Mouse (Mus musculus): ENCODE measurements around the gene Slc25a1.

The Slc25a1 gene

DNA sequence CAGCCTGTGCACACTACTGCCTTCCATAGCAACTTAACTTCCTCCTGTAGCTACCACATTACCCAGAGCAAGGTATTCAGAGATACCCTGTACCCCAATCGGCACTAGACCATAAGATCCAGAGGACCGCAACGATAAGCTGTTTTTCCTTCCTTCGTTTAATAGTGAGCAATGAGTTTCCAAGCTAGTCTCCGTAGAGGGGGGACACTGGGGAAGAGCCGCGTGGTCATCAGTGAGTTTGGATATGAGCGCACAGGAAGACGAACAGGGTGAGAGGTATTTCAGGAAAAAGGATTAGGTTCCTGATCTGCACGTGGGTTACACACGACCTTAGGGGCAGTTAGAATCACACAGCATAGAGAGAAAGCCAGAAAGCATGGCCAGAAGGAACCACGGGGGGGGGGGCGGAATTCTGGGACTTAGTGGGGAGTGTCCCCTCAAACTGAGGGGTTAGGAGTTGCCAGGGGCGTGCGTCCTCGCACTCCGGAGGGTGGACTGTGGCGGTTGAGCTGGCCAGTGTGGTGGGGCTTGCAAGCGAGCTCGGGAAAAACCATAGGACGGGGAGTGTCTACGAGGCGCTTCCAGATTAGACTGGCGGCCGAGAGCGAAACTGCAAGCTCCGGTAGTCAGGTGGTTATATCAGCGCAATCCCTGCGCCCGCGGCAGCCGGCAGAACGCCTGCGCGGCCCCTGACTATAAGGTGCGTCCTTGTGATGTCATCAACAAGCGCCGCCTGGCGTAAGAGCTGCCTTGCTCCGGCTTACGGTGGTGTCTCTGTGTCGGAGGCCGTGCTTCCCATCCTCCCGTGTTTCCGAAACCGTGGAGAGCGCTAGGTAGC, 6.5 kb downstream of the Slc25a1 start:
- CTCF ChIA-PET = interaction anchor here (0.5 to 1.2 kb wide), 3 partner anchors 14 to 20 kb away, joined by 3 read pairs; no protein-coding TSS in a partner anchor

DNA sequence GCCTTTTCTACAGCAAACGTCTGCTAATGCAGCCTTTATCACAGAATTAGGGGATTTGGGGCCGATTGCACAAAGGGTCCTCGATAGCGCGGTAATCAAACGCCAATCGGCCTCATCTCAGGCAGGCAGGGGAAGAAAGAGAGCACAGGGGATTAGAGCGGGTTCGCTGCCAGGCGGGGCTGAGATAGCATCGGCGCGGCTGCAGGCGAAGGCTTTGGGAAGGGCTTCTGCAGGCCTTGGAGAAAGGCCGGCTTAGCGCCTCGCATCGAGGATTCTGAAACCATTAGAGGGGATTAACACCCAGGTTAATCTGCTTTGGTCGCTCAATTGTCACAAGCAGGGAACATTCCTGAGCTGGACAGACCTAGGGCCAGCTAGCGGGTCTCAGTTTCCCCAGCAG, 7.4 kb downstream of the Slc25a1 start:
- CTCF ChIA-PET = no interaction called here

DNA sequence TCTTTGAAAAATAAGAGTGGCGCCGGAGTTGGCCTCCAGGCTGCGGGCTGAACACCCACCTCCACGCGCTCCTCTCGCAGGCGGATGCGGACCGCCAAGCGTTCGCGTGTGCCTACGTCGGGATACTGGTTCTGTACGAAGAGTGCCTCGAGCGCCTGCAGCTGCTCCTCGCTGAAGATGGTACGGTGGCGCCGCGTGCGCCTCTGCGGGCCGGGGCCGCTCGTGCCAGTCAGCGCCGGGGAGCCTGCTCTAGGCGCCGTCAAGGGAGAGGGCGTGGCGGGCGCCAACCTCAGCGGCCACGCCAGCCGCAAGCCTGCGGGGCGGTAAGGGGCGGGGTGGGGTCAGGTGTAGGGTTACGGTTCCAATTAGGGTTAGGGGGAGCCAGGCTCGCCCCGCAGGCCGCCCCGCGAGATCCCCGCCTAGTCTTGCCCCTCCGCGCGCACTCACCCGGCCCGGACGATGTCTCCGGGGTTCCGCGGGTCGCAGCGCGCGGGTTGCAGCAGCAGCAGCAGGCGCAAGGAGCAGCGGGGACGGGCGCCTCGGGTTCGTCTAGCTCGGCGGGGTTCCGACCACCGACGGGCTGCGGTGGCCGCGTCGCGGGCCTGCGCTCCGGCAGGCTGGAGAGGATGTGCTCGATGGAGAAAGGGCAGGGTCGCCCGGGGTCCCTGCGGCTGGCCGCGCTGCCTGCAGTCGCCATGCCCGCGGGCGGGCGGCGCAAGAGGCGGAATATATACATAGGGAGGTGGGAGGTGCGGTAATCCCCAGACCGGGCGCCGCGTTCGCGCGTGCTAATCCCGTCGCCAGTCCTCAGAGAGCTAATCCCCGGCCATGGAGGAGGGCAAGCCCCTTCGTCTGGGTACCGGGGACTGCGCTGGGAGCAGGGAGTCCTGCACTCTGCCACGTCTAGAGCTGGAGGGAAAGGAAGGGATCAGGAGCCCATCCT, 13.4 kb downstream of the Slc25a1 start, which contains the start of gene Gsc2:
Gsc2 (minus strand) TSS at position 753 of the 943 bp plus-strand sequence.
- CTCF ChIA-PET = no interaction called here

DNA sequence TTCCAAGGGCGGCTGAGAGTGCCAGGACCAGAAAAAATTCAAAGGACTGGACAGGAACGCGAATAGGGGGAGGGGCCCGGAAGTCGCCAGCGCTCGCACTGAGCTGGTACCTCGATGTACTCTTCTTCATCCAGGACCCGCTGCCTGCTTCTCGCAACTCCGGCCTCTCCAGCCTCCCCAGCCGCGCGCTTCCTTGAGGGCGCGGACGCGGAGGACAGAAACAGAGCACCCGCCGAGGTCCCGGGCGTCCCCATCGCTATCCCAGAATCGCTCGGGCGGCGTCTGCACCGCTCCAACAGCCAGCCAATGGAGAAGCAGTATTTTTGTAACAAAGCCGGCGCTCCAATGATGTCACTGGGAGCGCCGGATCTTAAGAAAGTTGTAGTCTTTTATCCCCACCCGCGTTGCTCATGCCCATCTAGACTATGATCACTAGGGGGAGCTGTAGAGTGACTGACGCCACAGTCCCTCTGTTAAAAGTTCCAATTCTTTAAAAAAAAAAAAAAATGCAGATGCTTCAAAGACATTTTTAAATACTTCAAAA, 16.9 kb downstream of the Slc25a1 start, which contains the start of gene Ess2:
Ess2 (minus strand) TSS at position 297 of the 544 bp plus-strand sequence.
- CTCF ChIA-PET = interaction anchor here (0.9 kb wide), 1 partner anchor 25 kb away, joined by 4 read pairs; no protein-coding TSS in a partner anchor

DNA sequence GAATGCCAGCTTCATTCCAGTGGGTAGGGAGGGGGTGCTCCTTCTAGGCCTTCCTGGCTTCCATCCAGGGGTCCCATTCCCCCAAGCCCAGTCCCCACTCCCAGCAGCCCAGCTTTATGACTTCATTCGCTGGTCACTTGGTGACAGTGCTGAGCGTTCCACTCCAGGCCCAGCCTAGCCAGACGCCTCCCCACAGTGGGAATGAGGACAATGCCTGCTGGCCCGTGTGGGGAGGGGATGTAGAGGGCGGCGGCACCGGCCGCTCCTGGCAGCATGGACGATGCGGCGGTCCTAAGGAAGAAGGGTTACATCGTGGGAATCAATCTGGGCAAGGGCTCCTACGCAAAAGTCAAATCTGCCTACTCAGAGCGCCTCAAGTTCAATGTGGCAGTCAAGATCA, 29.6 kb downstream of the Slc25a1 start, which contains the start of the genes Dgcr2 and Tssk2:
Dgcr2 (minus strand) TSS at position 101 of the 400 bp plus-strand sequence.
Tssk2 (plus strand) TSS at position 176 of the 400 bp plus-strand sequence.
- CTCF ChIA-PET = no interaction called here

DNA sequence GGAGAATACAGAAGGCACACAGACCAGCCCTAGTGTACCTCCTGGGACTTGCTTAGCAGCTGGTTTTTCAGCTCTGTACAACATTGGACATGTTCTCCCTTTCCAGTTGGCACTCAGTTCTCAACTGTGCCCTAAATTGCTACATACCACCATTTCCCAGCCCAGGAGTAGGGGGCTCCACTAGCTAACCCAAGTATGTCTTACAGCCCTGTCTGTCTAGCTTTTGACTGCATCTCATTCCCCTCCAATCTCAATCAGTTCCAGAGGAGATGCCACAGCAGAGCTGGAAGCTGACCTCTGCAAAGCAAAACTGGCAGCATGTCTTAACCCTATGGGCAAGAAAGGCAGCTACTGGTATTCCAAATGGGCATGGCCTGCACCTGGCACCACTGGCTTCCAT, 31.9 kb downstream of the Slc25a1 start:
- CTCF ChIA-PET = no interaction called here

DNA sequence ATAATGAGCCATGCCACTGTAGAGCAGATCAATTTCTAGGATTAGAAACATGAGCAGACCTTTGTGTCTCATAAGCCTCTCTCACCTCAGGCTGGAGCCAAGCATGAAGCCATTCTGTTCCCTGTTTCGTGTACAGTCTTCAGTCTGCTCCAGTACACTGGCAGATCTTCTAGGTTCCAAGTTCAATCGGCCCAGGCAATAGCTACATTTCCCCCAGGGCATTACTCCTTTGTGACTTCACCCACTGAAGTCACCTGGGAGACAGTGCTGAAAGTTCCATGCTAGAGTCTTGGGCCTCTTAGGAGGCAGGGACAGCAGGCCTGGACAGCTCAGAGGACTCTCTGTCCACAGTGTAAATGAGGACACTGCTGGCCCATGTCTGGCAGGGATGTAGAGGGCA, 34.1 kb downstream of the Slc25a1 start, which contains the start of gene Tssk1:
Tssk1 (plus strand) TSS at position 301 of the 400 bp plus-strand sequence.
- CTCF ChIA-PET = no interaction called here

DNA sequence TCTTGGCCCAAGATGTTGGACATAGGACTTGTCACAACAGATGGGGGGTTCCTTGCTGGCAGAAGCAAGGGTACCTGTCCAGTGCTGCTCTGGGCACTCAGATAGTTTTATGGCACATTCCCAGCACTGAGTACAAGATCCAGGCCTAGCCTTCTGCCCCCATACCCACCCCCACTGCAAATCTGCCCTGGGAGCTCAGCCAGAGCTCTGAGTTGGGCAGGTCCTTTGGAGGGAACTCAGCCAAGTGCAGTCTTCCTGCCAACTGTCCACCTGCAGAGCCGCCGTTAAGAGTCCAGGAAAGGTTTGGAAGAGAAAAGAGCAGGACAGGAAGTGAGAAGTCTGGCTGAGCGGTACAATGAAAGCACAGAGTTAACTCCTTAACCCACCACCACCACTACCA, 35.4 kb downstream of the Slc25a1 start:
- CTCF ChIA-PET = no interaction called here

DNA sequence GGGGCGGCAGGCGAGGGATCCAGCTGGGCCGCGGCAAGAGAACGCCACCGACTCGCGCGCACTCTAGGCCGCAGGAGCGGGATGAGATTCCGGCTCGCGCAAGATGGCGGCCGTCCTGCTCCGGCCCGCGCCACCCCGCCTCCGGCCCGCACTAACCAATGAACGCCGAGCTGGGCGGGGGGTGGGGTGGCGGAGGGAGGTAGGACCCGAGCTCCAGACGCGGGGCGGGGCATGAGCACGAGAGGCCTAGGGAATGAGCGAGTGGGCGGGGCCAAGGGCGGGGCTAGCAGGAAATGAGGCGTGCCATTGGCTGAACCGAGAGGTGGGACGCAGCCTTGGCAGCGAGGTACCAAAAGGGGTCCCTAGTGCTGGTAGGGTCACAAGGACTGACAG, 36.5 kb downstream of the Slc25a1 start, which contains the start of gene Gm20518:
Gm20518 (minus strand) TSS at position 105 of the 393 bp plus-strand sequence.
- CTCF ChIA-PET = no interaction called here

DNA sequence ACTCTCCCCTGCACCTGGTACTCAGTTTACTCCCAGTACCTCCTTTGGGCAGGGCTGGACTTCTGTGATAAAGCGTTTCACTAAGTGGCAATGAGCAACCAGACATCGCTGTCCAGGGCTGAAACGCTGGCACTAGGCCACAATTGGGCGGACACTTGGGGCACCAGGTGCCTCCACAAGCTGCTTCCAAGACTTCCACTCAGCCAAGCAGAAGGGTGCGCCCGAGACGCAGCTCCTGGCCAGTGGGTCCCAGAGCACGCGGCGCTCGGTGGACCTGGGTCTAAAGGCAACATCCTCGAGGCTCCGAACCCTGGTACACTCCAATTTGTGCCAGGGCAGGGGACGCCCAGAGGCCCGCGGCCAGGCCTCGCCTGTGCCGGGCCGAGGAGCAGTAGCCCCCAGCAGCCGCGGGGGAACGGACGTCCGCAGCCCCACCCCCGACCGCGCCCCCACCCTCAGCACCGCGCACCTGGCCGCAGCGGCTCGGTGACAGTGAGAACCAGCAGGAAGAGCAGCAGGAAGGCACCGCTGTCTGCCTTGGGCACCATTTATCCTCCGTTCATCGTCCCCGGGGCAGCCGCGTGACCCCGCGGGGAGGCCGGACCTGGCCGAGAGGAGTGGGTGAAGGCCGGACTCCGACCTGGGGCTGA, 37.0 kb downstream of the Slc25a1 start:
- CTCF ChIA-PET = no interaction called here

DNA sequence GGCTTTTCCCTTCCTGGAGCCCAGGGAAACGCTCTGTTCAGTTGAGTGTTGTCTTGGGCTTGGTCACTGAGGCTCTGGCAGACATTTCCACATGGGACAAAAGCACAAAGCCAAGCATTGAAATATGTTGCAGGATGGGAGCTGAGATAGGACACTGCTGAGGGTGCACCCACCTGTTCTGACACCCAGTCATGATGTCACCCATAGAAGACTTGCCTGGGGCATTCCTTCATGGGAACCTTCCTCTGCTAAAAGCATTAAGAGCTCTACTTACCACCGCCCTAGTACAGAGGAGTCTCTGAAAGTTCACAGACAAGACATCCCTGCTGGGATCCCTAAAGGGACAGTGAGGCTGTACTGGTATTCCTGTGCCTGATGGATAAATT, 37.7 kb downstream of the Slc25a1 start:
- CTCF ChIA-PET = no interaction called here

DNA sequence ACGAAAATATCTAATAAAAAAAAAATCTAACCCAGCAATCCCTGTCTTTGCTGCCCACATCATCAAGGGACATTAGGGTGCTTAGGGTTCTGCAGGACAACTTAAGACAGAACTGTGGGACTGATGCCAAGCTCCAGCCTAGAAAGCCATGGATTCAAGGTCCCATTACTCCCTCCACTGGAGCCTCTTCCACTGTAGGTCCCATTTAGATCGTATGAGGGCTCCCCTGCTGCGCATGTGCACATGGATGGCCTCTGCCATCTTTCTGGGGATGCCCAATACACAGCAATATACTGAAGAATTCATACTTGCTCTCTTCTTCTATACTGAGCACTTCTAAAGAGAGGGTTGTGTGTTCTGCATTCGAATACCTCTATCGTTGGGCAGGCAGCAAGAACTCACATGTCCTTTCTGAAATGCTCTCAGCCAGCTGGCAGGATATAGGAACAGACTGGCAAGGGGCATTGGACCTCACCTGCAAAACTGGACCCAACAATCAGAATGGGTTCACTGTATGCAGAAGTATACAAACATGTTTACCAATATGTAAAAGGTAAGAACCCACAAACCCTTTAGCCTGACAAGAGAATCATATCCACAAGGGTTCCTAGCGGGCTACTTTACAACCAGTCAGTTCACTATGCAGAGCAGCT, 38.2 kb downstream of the Slc25a1 start:
- CTCF ChIA-PET = interaction anchor here (0.5 kb wide), 1 partner anchor 75 kb away, joined by 3 read pairs; no protein-coding TSS in a partner anchor

DNA sequence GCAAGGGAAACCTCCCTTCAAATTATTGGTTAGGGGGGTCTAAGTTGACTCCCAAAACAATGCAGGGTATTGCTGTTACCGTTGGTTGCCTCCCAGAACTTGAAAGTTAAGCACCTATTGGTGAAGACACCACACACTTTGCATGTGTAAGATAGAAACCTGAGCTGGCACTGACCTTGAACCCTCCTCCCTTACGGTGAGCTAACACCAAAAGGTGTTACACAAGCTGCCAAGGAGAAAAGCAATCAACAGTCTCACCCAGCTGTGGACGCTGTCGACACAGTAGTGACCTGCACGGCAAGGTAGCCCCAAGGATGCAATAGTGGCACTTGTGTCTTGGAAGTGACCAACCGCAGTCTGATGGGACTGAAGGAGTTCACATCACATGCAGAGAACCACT, 43.9 kb downstream of the Slc25a1 start:
- CTCF ChIA-PET = no interaction called here

DNA sequence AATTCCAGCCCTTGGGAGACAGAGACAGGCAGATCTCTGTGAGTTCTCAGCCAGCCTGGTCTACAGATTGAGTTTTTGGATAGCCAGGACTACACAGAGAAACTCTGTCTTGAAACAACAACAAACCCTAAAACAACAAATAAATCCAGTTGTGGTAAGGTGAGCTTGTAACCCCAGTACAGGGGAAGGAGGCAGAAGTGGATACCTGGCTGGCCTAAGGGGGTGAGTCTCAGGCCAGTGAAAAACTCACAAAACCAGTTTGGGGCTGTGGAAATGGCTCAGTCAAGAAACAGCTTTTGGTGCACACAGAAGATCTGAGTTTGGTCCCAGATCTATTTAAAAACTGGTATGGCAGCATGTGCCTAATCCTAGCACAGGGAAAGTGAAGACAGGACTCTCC, 45.8 kb downstream of the Slc25a1 start:
- CTCF ChIA-PET = no interaction called here

DNA sequence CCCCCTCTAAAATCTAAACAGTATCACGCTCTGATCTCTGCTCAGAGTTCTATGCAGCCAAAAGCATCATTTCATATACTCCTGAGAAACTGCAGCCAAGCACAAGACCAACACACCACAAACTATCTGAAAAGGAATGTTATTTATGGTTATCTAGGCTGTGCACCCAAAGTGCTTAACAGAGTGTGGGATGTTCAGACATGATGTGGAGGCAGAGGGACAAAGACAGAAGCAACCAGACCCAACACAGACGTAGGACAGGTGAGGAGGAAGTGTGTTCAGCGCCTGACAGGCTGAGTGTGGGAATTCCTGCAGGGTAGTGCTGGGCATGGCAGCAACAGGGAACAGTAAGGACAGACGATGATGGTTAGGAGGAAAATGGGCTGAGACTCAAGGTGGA, 48.4 kb downstream of the Slc25a1 start:
- CTCF ChIA-PET = no interaction called here

DNA sequence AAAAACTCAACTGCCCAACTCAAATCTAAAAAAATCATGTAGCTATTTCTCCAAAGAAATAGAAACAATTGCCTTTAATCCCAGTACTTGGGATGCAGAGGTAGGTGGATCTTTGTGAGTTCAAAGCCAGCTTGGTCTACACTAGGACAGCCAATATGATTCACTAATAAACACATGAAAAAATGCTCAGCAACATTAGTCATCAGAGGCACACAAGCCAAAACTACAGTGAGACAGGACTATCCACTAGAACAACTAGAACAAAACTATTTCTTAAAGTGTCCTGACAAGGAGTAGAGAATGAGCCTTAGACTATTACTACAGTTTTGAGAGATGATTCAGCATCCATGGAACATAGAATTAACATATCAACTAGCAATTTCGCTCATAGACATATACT, 51.9 kb downstream of the Slc25a1 start:
- CTCF ChIA-PET = no interaction called here

All from spleen, embryonic (tissue).